In genomic region chr11:120572752-120573584, GRCm38 (mm10) we compare ENCODE assay signal across 8 mouse cellular contexts. TPM values are rescaled to one million over a fixed set of nuclear protein-coding genes. Genes with fewer than 3 reads are reported as not detected.
DNase-seq lines count a peak whose midpoint lies in the region; ATAC-seq lines count a peak whose summit lies in the region.

P4hb (minus strand) TSS chr11:120573253.

- H3K9ac ChIP-seq in hindbrain, embryonic 11.5 days (ENCODE audit: low read depth, low read length), result peak within 1 kb of the TSS; percentile 96

- H3K4me2 ChIP-seq in hindbrain, embryonic 11.5 days (replicated peaks; ENCODE audit: low read depth, low read length), result peak within 1 kb of the TSS; percentile 86

- H3K27ac ChIP-seq in hindbrain, embryonic 11.5 days (ENCODE audit: low read depth, low read length), result peak within 1 kb of the TSS; percentile 89

- peaks cover 14% of the 10 kb centered on the region; the same call in 1 of the 2 replicates for H3K4me1 ChIP-seq in hindbrain, embryonic 11.5 days (replicated peaks; ENCODE audit: control insufficient read depth, insufficient read depth, low read length)

- peak; percentile 100 for DNase-seq in Muller cell, postnatal 12 days (ENCODE audit: inconsistent ontology term)
- peak; percentile 100 for DNase-seq in cerebellum, adult 9-11 months
- peak; percentile 100 for DNase-seq in frontal cortex, adult 2 months (ENCODE audit: extremely low spot score in 1 of 2, low spot score in 1 of 2)
- peak; percentile 100 for DNase-seq in hindbrain, embryonic 11.5 days (ENCODE audit: low spot score)
- DNase-seq in layer of hippocampus, postnatal 10 days (ENCODE audit: low spot score in 2 of 2), result peak; percentile 99
- peak; percentile 100 for DNase-seq in lung, postnatal 10 days
- DNase-seq in ovary, postnatal 36 days (ENCODE audit: low spot score), result peak; percentile 100
- DNase-seq in thymus, postnatal 25 days, result peak; percentile 99

- H3K36me3 ChIP-seq in hindbrain, embryonic 11.5 days (ENCODE audit: control insufficient read depth, insufficient read depth, low read length), result peaks cover 11% of the 10 kb centered on the region

- H3K9me3 ChIP-seq in hindbrain, embryonic 11.5 days (ENCODE audit: control insufficient read depth, low read length), result no peaks in the 10 kb centered on the region

- no peaks in the 10 kb centered on the region for H3K27me3 ChIP-seq in hindbrain, embryonic 11.5 days (ENCODE audit: control insufficient read depth, insufficient read depth, low read length)

- peak within 1 kb of the TSS; percentile 99 for H3K4me3 ChIP-seq in hindbrain, embryonic 11.5 days (ENCODE audit: low read depth, low read length)

- peak; percentile 97 for ATAC-seq in hindbrain, embryonic 11.5 days (ENCODE audit: low FRiP score)

- under 1% methylated on average over 83 of the region's 94 CpGs for WGBS in hindbrain, embryonic 11.5 days

RNA-seq across cellular contexts. Expression of gene P4hb, which starts in this region (rescaled TPM):
- 103 and 109 TPM in 2 replicates for polyA plus RNA-seq in frontal cortex, adult 2 months (2012; rRNA removed)
- polyA plus RNA-seq in hindbrain, embryonic 11.5 days (2014; fragmentation: Nextera tagmentation; extraction: Ambion mirVana), result 504 and 527 TPM in 2 replicates
- 100 to 1,000 TPM; 153 to 161 TPM for total RNA-seq in layer of hippocampus, postnatal 10 days (2021)

Comparison
In these comparisons a context has a peak if more than half of its experiments do, and no peak if none do; other contexts are left out.
1. Peak in every context shown above with its lines: DNase-seq, ATAC-seq, H3K4me3 ChIP-seq and H3K27ac ChIP-seq.